Mouse (Mus musculus) spleen, postnatal 4 days (tissue): ENCODE results near the gene Actn1.

Experiments used
- DNase-seq, 2 experiments: peaks; one replicate each; pipeline ENCODE4 v3.0.0; 2022; ENCODE audit warnings: low spot score in 2 of 2

The Actn1 gene

DNA sequence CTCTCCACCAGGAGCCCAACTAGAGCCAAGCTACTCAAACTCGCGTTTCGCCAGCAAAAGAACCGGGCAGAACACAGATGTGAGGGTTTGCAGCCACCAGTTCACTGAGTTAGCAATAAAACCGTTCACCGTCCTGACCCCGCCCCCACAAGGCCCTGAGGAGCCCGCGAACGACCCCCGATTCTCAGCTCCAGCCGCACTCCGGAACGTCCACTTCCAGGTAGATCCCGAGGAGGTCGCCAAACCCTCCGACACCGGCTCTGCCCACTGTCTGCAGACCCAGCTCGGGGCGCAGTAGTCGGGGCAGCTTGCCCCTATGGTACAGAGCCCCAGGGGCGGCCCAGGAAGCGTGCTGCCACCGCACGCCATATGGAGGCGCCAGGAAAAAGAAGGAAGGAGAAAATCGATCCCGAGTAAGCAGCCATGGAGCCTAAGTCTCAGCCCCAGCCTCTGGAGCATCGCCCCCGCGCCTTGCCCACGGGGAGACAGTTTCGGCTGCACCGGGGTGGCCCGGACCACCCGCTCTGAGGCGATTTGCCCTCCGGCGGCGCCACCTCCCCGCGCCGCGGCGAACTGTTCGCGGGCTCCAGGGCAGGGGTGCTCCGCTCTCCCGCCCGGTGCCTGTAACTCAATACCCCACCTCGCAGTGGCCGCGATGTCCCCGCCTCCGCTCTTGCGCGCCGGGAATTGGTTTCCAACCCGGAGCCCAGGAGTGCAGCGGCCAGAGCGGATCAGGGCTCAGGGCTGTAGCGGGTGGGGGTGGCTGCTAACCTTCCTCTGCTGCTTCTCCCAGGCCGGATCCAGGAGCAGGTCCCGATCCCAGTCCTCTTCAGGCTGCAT lies 735 bp downstream of the Actn1 start:
- peak; percentile 20 to 75 for DNase-seq

DNA sequence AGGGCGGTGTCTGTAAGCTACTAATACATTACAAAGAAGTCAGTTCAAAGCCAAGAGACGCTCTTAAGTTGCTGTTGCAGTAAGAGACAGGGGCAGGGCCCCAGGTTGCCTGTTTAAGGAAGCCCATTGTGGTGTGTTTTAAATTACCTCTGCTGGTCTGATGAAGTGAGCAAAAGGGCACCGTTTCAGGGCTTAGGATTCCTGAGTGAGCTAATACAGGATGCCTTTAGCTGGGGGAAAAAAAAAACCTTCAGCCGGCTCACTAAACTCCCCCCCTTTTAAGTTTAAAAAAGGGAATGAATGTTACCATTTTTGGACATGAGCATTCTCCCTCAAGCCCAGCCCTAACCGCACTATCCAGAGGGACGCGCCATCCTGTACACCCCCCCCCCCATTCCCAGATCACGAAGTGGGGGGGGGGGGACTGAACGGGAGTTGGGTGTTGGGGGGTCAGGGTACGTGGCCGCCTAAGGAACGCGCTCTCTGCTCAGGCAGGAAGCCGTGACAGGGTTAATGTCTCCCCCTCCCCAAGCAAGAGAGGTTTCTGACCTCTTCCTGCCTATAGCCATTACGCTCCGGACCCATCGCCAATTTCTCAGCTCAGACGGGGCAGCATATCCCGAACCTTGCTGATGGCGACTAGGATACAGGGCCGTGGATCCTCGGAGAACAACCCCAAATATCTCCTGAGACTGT lies 1.5 kb downstream of the Actn1 start:
- no peak for DNase-seq

DNA sequence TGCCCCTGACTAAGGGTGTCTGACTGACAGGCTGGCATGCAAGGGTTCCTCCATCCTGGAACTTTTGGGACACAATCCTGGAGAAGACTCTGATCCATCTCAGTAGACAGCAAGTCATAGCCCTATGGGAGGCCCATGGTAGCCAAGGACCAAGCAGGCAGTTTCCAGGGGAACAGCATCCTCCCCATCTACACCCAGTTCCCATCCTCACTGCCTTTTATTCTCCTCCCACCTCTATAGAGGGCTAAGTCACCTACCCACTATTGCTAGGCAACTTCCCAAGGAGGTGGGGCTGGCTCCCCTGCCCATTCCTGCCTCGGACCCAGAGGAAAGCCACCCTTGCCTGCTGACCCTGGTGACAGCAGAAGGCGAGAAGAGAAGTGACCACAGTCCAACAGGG lies 8.2 kb downstream of the Actn1 start:
- DNase-seq: no peak

DNA sequence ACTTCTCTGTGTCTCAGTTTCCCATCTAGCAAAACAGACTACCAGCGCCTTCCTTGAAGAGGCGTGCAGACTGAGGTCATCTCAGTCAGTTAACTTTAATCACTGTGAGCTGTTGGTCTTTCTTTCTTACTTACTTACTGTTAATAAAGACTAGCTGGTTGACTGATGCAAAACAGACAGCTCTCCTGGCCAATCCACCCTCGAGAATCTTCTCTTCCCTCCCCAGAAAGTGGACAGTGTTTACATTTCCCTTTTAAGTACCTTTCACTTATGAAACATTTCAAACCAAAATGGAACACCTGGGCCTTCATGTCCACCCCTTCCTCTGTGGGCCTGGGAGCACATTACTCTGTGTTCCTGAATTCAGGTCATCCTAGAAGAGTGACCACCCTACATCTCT lies 8.6 kb downstream of the Actn1 start:
- no peak for DNase-seq

DNA sequence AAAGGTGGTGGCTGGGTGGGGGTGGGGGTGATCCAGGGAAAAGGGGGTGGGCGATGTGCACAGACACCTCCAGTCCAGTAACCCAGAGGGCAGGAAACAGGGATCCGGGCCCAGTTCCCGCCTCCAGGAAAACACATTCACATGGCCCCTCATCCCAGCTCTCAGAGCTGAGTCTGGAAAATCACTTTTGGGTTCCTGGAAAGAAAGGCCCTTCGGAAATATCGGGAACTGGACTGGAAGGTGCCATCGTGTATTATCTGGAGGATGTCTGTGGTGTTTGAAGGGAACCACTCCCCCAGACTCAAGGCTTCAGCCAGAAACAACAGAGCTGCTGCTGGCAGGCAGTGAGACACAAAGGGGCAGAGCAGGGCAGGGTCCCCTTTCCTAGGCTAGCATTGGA lies 10.6 kb downstream of the Actn1 start:
- no peak for DNase-seq

DNA sequence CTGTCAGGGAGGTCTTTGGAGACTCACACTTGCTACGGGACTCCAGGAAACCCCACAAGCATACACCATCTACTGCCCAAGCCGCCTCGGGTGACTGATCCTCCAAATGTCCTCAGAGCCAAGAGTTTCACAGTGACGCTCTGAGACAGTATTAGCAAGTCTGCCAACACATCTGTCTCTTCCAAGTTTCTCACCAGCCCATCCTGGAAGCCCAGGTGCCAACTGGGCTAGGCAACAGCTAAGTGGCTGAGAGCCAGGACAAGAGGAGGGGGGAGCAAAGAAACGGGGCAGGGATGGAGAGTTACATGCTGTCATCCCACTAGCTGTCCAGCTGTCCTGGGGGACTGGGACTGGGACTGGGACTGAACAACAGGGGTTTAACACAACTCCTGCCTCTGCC lies 13.1 kb downstream of the Actn1 start:
- DNase-seq: no peak

DNA sequence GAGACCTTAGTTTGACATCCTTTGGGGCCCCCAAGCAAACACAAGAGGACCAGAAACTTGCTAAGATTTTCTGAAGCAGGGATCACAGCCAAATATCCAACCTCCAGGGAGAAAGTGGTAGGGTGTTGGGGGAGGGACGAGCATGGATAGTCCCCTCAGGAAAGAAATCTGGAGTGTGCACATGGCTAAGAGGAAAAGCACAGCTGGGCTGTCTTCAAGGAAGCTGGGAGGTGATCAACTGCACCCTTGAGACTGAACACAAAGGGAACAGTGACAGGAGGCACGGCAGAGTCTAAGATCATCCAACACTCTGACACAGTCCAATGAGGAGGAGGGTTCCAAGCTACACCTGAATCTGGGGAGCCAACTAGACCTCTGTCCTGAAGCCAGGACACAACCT lies 13.7 kb downstream of the Actn1 start:
- DNase-seq: no peak

DNA sequence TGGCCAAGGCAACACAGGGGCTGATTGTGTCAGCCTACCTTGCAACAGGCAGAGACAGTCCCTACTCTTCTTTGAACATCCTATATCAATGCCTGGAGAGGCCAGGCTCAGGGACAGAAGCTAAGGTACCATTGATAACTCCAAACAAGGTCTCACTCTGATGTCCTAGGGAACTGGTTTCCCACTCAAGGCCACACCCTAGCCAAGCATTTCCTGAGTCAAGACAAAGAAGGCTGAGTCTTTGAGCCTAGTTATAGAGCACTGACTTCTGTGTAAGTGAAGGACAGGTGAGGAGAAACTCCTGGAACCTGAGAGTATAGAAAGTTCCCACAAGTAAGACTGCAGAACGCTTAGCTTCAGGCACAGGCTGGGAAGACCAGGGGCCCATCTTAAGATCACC lies 15.4 kb downstream of the Actn1 start:
- no peak for DNase-seq

DNA sequence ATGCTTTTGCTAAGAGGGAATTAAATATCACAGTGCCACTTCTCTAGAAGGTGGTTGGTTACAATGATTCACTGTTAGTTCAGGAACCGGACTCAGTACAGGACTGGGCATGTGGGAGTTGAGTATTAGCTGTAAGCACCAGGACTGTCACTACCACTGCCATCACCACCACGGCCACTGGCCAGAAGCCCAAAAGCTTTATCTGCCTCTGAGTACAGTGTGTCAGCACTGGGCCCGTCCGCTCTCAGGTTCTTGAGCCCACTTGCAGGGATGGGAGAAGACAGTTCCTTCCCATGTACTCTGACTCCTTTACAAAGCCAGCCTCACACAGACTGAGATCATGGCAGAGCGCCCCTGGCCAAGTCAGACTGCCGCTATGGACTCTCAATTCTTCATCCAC lies 16.0 kb downstream of the Actn1 start:
- DNase-seq: no peak

DNA sequence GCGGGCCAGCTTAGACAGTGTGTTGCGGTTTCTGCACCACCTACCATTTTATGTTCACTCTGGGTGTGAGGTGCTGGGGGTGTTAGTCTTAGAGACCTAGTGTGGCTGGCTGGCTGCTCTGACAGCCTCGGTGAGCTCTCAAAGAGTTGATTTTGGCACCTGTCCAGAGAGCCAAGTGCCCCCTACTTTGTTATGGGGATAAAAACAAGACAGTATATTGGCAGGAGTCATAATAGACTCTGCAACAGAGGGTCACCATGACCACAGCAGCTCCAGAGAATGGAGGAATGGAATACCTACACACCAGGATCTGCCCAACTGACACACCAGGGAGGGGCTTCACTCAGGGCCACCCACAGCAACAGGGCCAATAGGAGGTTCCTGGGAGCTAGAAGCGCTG lies 16.8 kb downstream of the Actn1 start:
- DNase-seq: no peak

DNA sequence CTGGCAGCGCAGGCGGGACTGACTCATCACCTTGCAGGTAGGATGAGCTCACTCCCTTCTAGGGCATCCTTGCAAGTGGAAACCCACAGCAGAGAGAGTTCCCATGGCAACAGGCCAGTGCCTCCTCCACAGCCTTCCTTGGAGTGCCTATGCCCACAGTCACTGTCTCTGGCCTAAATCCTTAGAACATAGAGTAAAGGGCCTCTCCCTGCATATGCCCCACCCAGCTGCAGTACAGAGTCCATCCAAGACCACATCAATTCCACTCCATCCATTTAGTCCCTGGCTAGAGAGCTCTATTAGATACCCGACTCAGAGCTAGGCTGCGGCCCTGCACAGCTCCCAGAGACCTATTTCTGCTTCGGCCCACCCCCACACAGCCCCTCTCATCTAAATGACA lies 20.7 kb downstream of the Actn1 start:
- no peak for DNase-seq

DNA sequence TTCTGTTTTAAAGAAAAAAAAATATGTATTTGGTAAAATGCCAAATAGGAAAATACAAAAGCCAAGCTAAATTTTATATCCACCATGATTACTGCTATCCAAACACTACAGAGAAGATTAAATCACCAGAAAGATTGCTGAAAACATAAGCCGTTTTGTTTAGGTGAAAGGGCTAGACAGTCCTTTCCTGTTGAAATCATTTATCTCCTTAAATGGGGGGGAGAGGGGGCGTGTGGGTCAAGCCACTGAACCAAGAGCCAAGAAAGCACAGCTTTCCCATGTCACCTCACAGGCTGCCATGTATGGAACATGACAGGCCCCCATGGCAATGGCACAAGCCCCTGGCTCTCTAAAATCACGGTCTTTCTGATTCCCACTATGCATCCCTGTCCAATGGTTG lies 21.6 kb downstream of the Actn1 start:
- no peak for DNase-seq

DNA sequence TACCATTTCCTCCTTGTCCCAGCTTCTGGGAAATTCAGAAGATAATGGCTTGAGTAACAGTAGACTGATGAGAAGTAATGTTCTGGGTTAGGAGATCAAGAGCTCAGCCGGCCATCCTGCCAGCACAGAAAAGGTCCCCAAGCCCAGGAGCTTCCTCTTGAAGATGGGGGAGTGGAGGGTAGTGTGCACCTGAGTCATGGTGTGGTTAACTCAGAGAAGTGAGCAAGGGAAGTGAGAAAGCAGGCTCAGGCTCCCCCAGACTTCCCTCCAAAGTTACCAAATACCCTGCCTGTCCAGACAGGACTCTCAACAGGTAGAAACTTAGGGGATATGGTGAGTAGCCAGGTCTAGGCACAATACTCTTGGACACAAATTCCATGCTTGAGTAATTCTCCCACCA lies 24.9 kb downstream of the Actn1 start:
- peak in 1 of 2 experiments; percentile 34 for DNase-seq

DNA sequence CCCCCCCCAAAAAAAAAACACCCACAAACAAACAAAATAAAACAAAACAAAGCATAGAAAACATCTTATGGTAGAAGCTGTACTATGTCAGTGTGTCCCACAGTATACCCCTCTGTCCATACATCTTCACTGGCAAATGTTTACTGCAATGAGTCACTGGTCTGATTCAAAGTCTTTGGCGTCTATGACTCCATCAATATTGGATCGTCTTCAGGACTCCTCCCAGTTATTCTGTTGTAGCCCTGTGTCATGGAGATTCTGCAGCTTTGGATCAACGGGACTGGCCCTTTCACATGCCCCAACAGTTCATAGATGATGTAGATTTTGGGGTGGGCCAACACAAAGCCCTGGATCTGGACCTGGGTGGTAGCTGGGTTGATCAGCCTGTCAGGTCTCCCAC lies 25.9 kb downstream of the Actn1 start:
- DNase-seq: no peak

DNA sequence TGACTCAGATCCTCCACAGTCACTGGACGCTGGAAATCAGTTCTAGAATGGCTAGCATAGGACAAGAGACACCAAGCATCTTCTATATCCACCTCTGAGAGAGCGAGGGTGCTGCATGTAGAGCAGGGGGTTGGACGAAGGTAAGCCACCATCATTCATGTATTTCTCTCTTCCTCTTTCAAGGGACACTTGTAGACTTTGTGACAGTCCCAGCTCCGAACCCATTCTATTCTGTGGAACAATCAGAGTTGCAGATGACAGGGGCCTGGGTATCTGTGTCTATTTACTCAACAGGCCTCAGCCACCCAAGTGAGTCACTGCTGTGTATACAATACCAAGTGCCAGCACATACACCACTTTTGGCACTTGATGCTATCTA lies 27.3 kb downstream of the Actn1 start:
- no peak for DNase-seq

DNA sequence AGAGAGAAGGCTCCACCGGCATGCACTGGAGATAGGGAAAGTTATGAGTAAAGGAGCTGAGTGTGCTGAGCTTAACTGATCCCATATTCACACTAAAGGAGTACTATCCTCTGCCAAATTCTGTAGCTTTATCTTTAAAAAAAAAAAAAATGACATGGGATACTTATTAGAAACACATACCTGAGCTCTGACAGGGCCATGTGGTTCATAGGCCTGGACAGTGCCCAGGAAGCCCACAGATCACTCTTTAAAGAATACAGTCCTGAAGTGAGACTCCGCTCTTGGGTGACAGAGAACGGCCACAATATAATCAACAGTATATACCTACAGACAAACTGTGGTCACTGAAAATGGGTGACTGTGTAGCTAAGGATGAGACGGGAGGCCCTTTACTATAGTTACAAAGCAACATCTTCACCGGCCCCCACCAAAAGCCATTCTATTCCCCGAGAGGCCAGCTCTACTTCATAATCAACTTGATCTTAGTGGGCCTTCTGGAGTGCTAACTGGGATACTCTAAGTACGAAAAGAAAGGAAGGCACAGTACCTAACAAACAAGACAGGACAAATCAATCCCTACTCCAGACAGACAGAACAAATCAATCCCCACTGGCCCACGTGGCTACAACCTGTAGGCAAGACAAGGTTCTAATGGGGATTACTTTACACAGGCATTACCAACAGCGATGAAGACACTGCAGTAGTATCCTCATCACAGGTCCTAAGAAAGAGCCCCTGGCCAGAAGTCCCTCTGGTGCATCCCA lies 27.9 kb downstream of the Actn1 start:
- DNase-seq: no peak

DNA sequence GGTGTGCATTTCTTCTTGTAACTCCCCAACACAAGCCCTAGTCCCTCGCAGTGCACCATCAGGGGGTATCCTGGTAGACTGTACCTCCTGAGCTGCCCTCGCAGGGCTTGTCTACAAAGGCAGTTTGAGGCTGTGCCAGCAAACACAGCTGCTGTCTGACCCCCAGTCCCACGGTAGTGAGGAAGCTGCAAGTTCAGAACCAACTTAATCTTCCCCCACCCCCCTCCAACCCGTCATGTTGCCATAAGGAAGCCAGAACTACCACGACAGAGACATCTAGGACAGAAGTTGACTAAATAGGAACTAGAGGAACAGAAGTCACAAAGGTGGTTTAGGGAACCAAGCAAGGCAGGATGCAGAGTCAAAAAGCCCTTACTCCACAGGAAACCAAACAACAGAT lies 28.9 kb downstream of the Actn1 start:
- DNase-seq: no peak

DNA sequence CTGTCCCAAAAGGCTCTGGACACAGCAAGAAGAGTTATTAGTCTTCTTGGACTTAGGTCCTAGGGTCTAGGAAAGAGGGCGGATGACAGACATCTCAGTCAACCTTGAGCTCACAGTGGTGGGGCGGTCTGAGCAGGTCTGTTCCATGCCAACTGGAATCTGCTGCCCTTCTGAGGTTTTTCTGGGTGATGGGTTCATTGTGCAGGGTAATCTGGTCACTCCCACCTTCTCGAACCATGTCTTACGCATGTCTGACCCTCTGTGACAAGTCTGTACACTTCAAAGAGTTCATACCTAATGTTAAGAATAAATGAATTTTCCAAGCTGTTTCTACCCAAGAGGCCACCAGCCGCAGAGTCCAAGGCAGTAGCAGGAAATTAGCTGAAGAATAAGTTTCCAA lies 29.3 kb downstream of the Actn1 start:
- no peak for DNase-seq

DNA sequence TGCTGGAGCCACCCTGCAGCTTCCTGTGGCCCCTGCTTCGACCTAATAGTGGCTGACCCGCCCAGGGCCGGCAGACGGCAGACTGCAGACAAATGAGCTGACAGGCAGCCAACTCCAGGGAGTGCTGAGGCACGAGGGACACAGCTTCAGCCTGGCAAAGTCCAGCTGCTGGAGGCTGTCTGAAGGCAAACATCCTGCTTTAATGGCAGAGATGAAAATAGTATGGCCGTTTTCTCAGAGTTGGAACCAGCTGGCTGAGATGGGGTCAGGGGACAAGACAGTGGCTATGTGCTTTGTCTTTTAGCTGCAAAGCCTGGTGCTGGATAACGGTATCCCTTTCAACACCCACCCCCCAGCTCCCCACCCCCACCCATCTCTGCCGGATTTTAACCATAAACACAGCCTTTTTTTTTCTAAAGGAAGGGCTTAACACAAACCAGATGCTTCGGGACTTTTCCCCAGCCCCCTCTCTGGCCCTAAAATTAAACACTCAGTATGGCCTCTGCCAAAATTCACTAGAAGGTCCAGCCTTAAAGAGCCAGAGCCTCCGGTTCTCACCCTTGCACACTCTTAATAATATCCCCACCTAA lies 30.0 kb downstream of the Actn1 start:
- peak in 1 of 2 experiments; percentile 38 for DNase-seq

DNA sequence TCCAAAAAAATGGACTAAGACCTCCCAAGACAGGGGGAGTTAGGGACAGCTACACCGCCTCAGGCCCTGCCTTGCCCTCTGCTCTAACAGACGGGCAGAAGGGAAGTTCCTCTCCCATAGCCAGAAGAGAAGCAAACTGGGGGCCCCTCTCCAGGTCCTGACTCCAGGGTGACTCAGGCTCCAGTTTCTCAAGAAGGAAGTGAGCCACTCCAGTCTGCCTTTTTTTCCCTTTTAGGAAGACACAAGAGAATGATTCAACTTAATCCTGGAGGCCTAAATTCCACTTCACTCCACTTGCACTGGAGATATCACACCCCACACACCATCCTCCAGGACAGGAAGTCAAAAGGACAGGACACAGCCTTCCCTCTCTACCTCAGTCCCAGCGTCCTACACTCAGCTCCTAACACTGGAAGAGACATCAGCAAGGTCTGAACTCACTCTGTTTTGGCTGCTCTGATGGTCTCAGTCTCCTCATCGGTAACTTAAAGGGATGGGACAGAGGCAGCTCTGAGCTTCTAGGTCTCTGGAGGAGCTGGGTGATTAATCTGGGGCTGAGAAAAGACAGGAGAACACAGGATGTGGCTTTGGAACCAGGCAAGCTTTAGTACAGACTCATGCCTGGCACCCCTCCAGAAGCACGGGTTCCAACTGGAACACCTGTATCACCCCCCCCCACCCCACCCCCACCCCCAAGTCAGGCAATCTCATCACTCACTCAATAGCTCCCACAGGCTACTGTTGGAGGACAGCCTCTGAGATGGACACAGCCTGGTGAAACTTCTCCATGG lies 31.0 kb downstream of the Actn1 start:
- DNase-seq: no peak

DNA sequence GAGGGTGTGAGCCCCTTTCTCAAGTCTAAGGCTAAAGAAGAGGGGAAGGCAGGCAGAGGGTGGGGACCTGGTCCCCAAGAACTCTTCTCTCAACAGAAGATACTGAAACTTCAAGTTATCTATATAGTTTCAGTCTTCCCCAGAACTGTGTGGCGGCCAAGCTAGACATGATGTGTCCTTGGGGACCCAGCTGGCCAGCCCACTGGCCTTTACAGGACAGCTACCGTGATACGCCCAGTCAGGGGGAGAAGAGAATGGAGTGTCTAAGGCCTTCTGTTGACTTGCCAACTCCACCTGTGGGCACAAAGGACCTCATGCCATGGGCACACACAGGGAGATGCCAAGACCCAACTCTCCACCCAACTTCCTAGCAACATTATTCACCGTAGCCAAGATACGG lies 31.8 kb downstream of the Actn1 start:
- no peak for DNase-seq

DNA sequence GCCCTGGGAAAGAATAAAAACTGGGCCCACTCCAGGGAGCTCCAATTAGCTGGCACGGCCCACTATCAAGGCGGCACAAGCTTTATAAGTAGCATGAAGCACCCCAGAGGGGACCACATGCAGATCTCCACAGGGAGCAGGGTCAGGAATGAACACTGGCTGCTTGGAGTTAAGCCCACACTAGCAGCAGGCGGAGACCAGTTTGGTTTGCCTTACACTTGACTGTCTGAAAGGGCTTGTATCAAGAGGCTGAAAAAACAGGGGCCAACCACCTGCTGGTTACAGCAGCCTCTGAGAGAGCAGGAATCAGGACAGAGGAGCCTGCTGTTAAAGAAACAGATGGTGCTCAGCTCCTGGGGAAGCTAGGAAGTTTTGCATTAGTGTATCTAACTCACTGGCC lies 32.3 kb downstream of the Actn1 start:
- DNase-seq: no peak
